Mouse (Mus musculus) heart, embryonic 15.5 days (tissue): Measurements from ENCODE around the gene Slc12a7. TPM values are rescaled to one million over a fixed set of nuclear protein-coding genes. Genes with fewer than 3 reads are reported as not detected.
"Not testable (repeated sequence)": the region's sequence is repeated elsewhere in the genome, so short reads cannot be mapped to it uniquely, and the experiment has no call there.

Experiments used
- ATAC-seq: fragments of 200-750 bp; cut with Nextera tagmentation; replicated peaks from 2 replicates; pipeline ENCODE4 v1.8.0; 2017; ENCODE audit warnings: low read depth, moderate TSS enrichment; ENCODE audit not compliant: insufficient number of reproducible peaks, insufficient read depth, low FRiP score
- H3K27ac ChIP-seq: fragments of 300-500 bp; sonication (generic); 2 replicates; pipeline ENCODE4 v1.5.1; 2015; ENCODE audit warnings: mild to moderate bottlenecking, inconsistent platforms
- H3K27me3 ChIP-seq: fragments of 300-500 bp; sonication (generic); 2 replicates; pipeline ENCODE4 v1.6.1; 2015; ENCODE audit warnings: inconsistent platforms
- H3K36me3 ChIP-seq: fragments of 300-500 bp; sonication (generic); 2 replicates; pipeline ENCODE4 v1.6.1; 2015; ENCODE audit warnings: mild to moderate bottlenecking, inconsistent platforms
- H3K4me1 ChIP-seq: fragments of 300-500 bp; sonication (generic); replicated peaks from 2 replicates; pipeline ENCODE4 v1.6.1; 2015; ENCODE audit warnings: inconsistent platforms
- H3K4me2 ChIP-seq: fragments of 300-500 bp; sonication (generic); 2 replicates; pipeline ENCODE4 v1.6.1; 2015; ENCODE audit warnings: inconsistent platforms, mild to moderate bottlenecking, moderate library complexity
- H3K4me3 ChIP-seq: fragments of 300-500 bp; sonication (generic); 2 replicates; pipeline ENCODE4 v1.5.1; 2015; ENCODE audit warnings: mild to moderate bottlenecking, inconsistent platforms
- H3K9ac ChIP-seq: fragments of 300-500 bp; sonication (generic); 2 replicates; pipeline ENCODE4 v1.6.1; 2015; ENCODE audit warnings: mild to moderate bottlenecking, inconsistent platforms
- H3K9me3 ChIP-seq: fragments of 300-500 bp; sonication (generic); replicated peaks from 2 replicates; pipeline ENCODE4 v1.6.1; 2016; ENCODE audit warnings: inconsistent platforms
- WGBS: fragments of 180-500 bp; shearing (Covaris S2); methylation state at CpG from one replicate; pipeline ENCODE4 v1.1.7; 2015; ENCODE audit warnings: mixed read lengths; 5-methylcytosine and 5-hydroxymethylcytosine counted together
- polyA plus RNA-seq: library from polyadenylated mRNA; unstranded; fragments of >200 nt; fragmentation: Nextera tagmentation; extraction: Ambion mirVana; gene quantifications from 2 replicates; pipeline ENCODE4 v1.2.1, GENCODE M21; 2015

Slc12a7 gene
- polyA plus RNA-seq, 1 experiment from 2014 or later, result 37.1 TPM

GRCm38 (mm10) chr13:73700554-73700953, 32.3 kb upstream of the Slc12a7 start:
- Histone ChIP-seq H3K4me1 (no peaks in the 10 kb centered on the region), H3K4me3 (no peak overlapping the region), H3K27ac (no peak overlapping the region), H3K9ac (no peak overlapping the region), H3K4me2 (no peak overlapping the region), H3K36me3 (no peaks in the 10 kb centered on the region), H3K9me3 (no peaks in the 10 kb centered on the region), H3K27me3 (no peaks in the 10 kb centered on the region)
- WGBS, result 86% methylated on average over 12 of the region's 12 CpGs
- no peak for ATAC-seq

DNA sequence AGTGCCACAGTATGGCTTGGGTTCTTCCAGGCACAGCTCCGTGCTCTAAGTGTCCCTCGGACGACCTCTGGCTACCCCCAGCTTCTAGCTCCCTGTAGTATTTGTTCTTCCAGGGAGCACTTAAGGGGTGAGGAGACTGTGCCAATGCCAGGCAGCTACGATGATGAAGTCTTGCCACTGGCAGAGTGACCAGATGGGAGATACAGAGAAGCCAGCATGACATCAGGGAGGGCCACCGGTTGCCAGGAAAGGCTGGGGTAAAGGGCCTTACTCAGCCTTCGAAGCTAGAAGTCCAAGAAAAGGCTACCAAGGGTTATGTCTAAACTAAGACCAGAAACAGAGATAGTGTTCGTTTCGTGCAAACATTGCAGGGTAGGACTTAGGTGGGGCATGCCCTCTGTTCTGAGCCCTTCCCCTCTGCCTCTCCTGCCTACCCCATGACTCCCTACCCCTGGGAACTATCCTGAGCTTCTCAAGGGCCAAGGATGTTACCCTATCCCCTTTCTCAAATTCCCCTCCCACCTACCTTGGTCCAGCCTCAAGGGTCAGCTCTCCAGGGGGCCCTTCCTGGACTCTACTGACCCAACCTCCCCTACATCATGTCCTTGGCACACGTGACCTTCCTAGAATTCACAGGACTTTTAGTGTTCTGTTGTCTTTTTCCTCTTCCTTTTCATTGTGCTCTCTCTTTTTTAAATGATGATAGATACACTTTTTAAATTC, 31.6 kb upstream of the Slc12a7 start:
- Histone ChIP-seq H3K4me3 (no peak overlapping the region), H3K27ac (no peak overlapping the region), H3K9me3 (no peaks in the 10 kb centered on the region), H3K36me3 (no peaks in the 10 kb centered on the region), H3K4me2 (no peak overlapping the region), H3K9ac (no peak overlapping the region), H3K4me1 (no peaks in the 10 kb centered on the region), H3K27me3 (no peaks in the 10 kb centered on the region)
- ATAC-seq, result no peak
- 74% methylated on average over 9 of the region's 9 CpGs for WGBS

GRCm38 (mm10) chr13:73702776-73703175, 30.1 kb upstream of the Slc12a7 start:
- peak; percentile 28; the same call in 1 of the 2 replicates for ATAC-seq
- H3K27ac ChIP-seq, result peak overlapping the region; percentile 35; the same call in 1 of the 2 replicates
- H3K4me1 ChIP-seq, result no peaks in the 10 kb centered on the region
- no peaks in the 10 kb centered on the region for H3K36me3 ChIP-seq
- H3K4me3 ChIP-seq, result no peak overlapping the region
- WGBS, result 69% methylated on average over 4 of the region's 4 CpGs
- H3K4me2 ChIP-seq, result no peak overlapping the region
- no peaks in the 10 kb centered on the region for H3K9me3 ChIP-seq
- no peak overlapping the region for H3K9ac ChIP-seq
- H3K27me3 ChIP-seq, result no peaks in the 10 kb centered on the region

DNA sequence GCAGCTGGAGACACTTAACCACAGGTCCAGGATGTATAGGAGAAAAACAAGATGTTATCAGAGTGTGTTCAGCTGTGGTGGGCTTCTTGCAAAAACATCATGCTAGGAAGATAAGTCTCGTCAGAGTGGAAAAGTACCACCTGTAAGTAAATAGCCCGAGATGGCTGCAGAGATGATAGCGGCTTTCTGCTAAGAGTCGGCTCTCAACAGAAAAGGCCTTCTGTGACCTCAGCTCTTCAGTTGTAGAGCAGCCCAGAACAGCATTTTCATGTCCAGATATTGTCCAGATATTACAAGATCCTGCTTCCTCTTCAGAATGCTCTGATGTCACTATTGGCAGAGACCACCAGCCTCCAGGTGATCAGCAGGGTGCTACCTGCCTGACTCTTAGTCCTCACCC, 29.4 kb upstream of the Slc12a7 start:
- not testable (repeated sequence) for H3K27me3 ChIP-seq, H3K4me1 ChIP-seq, H3K36me3 ChIP-seq, ATAC-seq, H3K4me3 ChIP-seq, H3K9me3 ChIP-seq, H3K9ac ChIP-seq, H3K27ac ChIP-seq, H3K4me2 ChIP-seq
- WGBS, result 40% methylated on average over 4 of the region's 4 CpGs

DNA sequence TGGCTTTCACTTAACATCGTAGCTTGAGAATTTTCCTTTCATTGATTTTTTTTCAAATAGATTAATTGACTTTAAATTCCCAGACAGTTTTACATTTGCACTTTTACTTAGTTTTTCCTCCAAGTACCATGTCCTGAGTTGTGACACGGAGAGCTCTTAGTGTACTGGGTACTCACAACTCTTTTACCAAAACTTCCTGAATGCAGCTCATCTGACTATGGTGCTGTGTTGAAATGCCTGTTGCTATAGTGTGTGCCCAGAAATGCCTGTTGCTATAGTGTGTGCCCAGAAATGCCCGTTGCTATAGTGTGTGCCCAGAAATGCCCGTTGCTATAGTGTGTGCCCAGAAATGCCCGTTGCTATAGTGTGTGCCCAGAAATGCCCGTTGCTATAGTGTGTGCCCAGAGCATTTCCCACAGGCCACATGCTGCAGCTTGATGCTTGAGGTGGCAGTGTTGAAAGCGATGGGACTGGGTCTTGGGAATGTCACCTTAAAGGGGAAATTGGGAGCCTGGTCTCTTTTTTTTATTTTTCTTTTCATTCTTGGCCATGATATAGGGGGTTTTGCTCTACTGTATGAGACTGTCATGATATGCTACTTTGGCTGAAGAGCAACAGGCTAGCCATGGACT, 28.1 kb upstream of the Slc12a7 start, which contains the start of gene Slc6a19:
Gene Slc6a19 (minus strand): TSS at position 172 of the 632 bp plus-strand sequence.
- Histone ChIP-seq H3K4me3 (no peak within 1 kb of the TSS), H3K36me3 (no peaks in the 10 kb centered on the region), H3K4me2 (no peak within 1 kb of the TSS), H3K27ac (no peak within 1 kb of the TSS), H3K9me3 (no peaks in the 10 kb centered on the region), H3K9ac (no peak within 1 kb of the TSS), H3K27me3 (no peaks in the 10 kb centered on the region), H3K4me1 (no peaks in the 10 kb centered on the region)
- WGBS, result 80% methylated on average over 7 of the region's 7 CpGs
- no peak for ATAC-seq

GRCm38 (mm10) chr13:73709491-73709890, 23.4 kb upstream of the Slc12a7 start:
- no peaks in the 10 kb centered on the region for H3K36me3 ChIP-seq
- ATAC-seq, result no peak
- WGBS, result 67% methylated on average over 6 of the region's 6 CpGs

DNA sequence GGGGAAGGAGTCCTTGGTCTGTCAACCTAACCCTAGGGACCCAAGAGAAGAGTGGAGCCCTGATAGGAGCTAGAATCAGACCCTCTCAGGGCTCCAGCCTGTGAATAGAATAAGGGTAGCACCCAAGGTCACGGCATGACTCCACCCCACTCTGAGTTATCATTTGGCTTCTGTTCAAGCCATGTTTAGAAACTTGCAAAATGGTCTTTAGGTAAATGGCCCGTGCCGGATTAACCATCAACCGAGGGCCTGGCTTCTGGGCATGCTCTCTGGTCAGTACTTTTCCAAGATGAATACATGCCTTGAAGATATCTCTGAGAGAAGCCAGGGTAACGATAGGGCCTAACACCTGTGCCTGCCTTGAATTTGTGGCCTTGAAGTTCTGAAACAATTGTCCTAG, 21.7 kb upstream of the Slc12a7 start:
- ATAC-seq, result no peak
- 60% methylated on average over 5 of the region's 5 CpGs for WGBS

More at GRCm38 (mm10) chr13:73709491-73709890, 23.4 kb upstream of the Slc12a7 start:
- Histone ChIP-seq H3K4me1 (peaks cover 5% of the 10 kb centered on the region), H3K4me2 (no peak overlapping the region), H3K9ac (no peak overlapping the region), H3K9me3 (no peaks in the 10 kb centered on the region), H3K27me3 (no peaks in the 10 kb centered on the region), H3K4me3 (no peak overlapping the region), H3K27ac (no peak overlapping the region)

DNA sequence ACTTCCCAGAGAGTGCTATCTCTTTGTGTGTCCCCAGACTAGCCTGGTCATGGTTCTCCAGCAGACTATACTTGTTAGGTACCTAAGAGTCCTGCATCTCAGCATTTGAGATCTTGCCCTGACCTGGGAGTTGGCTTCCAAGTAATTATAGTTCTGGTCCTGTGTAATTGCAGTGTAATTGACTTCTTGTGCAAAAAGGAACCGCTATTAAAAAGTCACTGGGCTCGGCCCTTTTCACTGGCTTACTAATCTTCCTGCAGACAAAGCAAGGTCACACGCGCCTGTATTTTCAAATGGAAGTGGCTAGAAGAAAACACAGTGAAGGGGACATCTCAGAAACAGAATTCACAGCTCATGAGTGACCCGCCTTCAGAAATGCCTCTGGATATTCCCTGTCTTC, 21.1 kb upstream of the Slc12a7 start:
- H3K9ac ChIP-seq, result no peak overlapping the region
- no peak for ATAC-seq
- H3K4me3 ChIP-seq, result no peak overlapping the region
- H3K9me3 ChIP-seq, result no peaks in the 10 kb centered on the region
- H3K4me2 ChIP-seq, result no peak overlapping the region
- no peak overlapping the region for H3K27ac ChIP-seq
- no peaks in the 10 kb centered on the region for H3K36me3 ChIP-seq
- H3K27me3 ChIP-seq, result no peaks in the 10 kb centered on the region
- WGBS, result 85% methylated on average over 5 of the region's 5 CpGs
- peaks cover 5% of the 10 kb centered on the region for H3K4me1 ChIP-seq

More for the DNA sequence above, 21.7 kb upstream of the Slc12a7 start:
- Histone ChIP-seq H3K27me3 (no peaks in the 10 kb centered on the region), H3K27ac (no peak overlapping the region), H3K4me1 (peaks cover 5% of the 10 kb centered on the region), H3K9ac (no peak overlapping the region), H3K36me3 (no peaks in the 10 kb centered on the region), H3K4me3 (no peak overlapping the region), H3K9me3 (no peaks in the 10 kb centered on the region), H3K4me2 (no peak overlapping the region)

DNA sequence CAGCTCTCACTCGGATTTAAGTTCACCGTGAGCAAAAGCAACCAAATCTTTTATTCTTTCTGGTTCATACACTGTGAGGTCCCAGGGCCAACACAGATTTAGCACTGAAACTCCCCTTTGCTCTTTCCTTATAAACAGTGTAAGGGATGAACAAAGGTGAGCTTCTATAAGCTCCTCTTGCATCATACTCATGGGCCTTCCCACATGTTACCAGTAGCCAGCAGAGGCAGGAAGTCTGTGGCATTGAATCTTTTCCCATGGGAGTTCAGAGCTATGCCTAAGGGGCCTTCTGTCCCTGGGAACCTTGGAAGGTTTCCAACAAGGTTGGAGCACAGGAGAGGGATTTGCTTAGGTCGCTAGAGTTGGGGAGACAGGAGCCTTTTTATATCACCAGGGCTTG, 20.7 kb upstream of the Slc12a7 start:
- ATAC-seq, result no peak
- Histone ChIP-seq H3K4me1 (peaks cover 5% of the 10 kb centered on the region), H3K9me3 (no peaks in the 10 kb centered on the region), H3K27ac (no peak overlapping the region), H3K36me3 (no peaks in the 10 kb centered on the region), H3K4me2 (no peak overlapping the region), H3K27me3 (no peaks in the 10 kb centered on the region), H3K9ac (no peak overlapping the region), H3K4me3 (no peak overlapping the region)
- WGBS, result 64% methylated on average over 3 of the region's 3 CpGs

GRCm38 (mm10) chr13:73713204-73713603, 19.7 kb upstream of the Slc12a7 start:
- no peaks in the 10 kb centered on the region for H3K27me3 ChIP-seq
- WGBS, result 73% methylated on average over 4 of the region's 4 CpGs
- no peak overlapping the region for H3K9ac ChIP-seq
- no peak for ATAC-seq
- H3K4me2 ChIP-seq, result no peak overlapping the region
- no peak overlapping the region for H3K27ac ChIP-seq
- H3K4me3 ChIP-seq, result no peak overlapping the region
- no peaks in the 10 kb centered on the region for H3K36me3 ChIP-seq
- H3K4me1 ChIP-seq, result peaks cover 5% of the 10 kb centered on the region
- no peaks in the 10 kb centered on the region for H3K9me3 ChIP-seq

DNA sequence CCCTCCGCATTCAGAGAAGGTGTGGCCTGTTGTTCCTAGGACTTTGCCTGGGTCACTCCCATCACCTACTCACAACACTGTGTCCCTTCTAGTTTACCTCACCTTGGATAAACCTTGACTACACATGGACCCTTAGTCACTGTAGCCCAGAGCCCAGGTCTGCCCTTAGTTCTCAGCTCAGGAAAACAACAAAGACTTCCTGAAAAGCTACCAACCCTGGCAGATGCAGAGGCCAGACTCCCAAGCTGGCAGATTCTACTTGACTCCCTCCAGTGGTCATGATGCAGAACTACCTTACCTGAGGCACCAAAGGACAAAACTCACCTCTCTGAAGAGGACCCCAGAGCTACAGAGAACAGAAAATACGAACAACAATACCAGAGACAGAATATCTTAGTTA, 18.9 kb upstream of the Slc12a7 start:
- Histone ChIP-seq H3K4me2 (no peak overlapping the region), H3K9ac (no peak overlapping the region), H3K9me3 (no peaks in the 10 kb centered on the region), H3K4me1 (peaks cover 5% of the 10 kb centered on the region), H3K27ac (no peak overlapping the region), H3K36me3 (no peaks in the 10 kb centered on the region), H3K4me3 (no peak overlapping the region), H3K27me3 (no peaks in the 10 kb centered on the region)
- 63% methylated on average over 2 of the region's 2 CpGs for WGBS
- ATAC-seq, result no peak

DNA sequence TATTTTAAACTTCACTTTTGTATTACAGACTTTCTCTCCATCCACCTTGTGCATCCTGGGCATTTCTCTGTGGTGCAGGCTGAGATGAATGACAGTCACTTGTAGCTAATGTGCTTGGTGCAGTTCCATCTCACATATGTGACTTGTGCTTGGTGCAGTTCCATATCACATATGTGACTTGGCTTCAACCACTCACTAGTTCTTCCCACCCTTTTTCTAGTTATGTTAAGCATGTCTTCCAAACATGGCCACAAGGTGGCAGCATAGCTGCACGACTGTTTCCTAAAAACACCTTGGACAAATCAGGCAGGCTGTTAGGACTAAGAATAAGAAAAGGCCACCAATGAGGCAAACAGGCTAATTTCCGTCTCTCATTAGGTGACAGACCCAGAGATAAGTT, 14.7 kb upstream of the Slc12a7 start:
- ATAC-seq, result no peak
- no peak overlapping the region for H3K4me2 ChIP-seq
- 5% methylated on average over 2 of the region's 2 CpGs for WGBS
- no peak overlapping the region for H3K9ac ChIP-seq
- H3K27ac ChIP-seq, result no peak overlapping the region
- peaks cover 10% of the 10 kb centered on the region; the same call in 1 of the 2 replicates for H3K4me1 ChIP-seq
- no peaks in the 10 kb centered on the region for H3K9me3 ChIP-seq
- no peaks in the 10 kb centered on the region for H3K36me3 ChIP-seq
- H3K27me3 ChIP-seq, result no peaks in the 10 kb centered on the region
- H3K4me3 ChIP-seq, result no peak overlapping the region
